Mouse (Mus musculus): ENCODE measurements around the gene Foxp1.

Foxp1 gene

DNA sequence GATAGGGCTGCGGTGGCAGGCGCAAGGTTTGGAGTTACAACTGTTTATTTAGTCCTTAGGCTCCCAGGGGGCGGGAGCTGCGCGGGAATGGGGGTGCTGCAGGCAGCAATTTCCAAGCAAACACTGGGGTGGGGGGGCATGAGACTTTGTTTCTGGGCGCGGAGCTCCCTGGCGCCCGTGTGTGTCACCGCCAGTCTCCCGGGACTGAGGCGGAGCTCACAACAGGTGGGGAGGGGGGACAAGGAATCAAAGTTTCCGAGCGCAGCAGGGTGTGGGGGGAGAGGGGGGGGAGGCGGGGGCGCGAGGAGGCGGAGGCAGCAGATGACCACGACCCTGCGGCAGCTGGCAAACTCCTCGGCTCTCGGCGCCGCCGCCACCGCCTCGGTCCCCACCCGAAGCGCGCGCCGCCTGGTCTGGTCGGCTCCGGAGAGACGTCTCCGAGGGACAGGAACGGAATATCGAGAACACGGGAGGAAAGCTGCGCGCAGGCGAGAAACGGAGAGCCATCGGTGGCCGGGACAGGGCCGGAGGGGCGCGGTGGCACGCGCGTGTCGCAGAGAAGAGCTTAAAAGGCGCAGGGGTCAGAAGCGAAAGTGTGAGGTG, 1.4 kb downstream of the Foxp1 start:
- ATAC-seq (ENCODE audit: low TSS enrichment): 0 out of 2 replicates have a peak, but pooled peaks have one; percentile 3

- 0 out of 2 replicates have a peak, but pooled peaks have one; percentile 7 for ATAC-seq (ENCODE audit: low TSS enrichment)
Measured at GRCm38 (mm10) chr6:99520676-99521037, 1.9 kb downstream of the Foxp1 start.

GRCm38 (mm10) chr6:99519806-99520675, 2.5 kb downstream of the Foxp1 start:
- 0 out of 2 replicates have a peak, but pooled peaks have one; percentile 6 for ATAC-seq (ENCODE audit: low TSS enrichment)

- ATAC-seq (ENCODE audit: low TSS enrichment): no peak
Measured at GRCm38 (mm10) chr6:99519052-99519451, 3.5 kb downstream of the Foxp1 start.

DNA sequence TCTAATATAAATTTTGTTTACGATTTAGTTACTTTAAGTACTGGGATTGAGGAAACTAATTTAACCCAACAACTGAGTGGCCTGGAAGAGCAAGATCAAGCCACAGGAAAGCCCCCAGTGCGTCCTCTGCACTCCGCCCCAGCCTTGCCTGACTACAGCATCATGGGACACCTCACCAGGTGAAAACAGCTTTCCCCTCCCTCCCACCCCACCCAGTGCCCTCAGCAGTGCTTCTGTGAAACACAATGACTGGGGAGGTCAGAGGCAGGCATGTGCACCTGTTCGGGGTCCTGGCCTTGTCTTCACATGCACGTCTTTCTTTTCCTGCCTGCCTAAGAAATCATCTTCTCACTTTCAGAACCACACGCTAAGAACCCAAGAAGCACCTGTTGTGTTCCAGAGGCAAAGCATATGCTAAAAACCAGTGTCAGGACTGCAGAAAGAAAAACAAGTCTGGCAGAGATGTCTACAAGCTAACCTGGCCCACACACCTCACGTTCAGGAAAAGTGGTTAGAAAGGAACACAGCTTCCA, 6.8 kb downstream of the Foxp1 start:
- ATAC-seq (ENCODE audit: low TSS enrichment): no peak

DNA sequence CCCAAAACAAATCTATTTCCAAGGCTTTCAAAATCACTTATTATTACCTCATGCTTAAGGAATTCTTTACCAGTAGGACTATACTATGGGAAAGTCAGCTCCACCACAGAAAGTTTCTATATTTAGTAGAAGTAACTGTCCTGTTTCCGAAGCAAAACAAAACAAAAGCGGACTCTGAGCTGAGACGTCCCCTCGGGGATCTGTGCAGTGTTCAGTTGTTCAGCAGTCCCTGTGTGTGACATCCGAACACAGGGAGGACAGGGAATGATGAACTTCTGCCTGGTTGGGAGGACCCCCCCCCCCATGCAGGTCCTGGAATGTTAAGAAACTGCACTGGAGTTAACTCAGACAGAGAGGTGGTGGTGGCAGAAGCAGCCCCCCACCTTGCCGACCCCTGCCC, 10.7 kb downstream of the Foxp1 start:
- ATAC-seq (ENCODE audit: low TSS enrichment): no peak

DNA sequence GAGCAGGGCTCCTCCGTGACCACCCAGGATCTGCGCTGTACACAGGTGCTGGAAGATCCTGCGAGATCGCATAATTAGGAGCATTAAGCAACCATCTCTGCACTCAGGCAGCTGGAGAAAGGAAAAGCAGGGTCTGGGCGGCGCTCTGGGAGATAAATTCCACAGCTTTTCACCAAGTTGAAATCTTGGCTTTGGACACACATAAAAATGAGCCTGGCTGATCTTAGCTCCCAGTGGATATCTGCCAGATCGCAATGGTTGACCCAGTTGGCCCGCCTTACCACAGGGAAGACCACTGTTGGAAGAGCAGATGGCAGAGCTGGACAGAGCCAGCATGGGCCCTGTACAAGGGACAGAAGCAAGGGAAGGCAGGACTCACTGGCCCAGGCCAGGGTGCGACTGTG, 13.3 kb downstream of the Foxp1 start:
- ATAC-seq (ENCODE audit: low TSS enrichment): 0 out of 2 replicates have a peak, but pooled peaks have one; percentile 29

DNA sequence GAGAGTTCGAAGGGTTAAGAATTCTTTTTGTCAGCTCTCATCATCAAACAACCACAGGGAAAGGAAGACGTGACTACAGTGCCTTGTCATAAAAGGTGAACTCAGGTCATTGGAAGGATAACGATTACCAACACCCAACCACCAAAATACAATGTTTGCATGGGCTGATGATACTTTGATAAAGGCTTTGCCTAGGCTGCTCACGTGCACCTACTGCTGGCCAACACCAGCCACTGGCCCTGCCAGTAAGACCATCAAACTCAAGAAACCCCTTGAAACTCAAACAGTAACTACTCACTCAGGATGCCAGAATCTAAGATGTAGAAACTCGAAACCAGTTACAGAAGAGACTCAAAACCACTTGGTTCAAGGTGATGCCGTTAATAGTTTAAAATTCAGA, 15.7 kb downstream of the Foxp1 start:
- ATAC-seq (ENCODE audit: low TSS enrichment): no peak

DNA sequence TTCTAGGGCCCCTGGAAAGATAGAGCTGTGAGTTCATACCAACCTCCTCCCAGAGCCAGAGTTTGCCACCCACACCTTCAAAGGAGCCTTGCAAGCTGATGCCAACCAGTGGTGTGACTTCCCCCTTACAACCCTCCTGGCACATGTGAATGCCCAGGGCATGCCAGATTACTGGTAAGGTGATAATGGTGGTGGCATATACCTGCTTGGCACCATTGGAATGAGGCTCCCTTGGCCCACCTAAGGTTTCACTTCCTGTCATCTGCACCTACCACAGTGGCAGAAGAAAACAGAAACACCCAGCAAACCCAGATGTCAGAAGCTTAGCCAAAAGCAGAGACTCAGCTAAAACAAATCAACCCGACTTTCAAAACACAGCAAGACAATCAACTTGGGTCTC, 18.8 kb downstream of the Foxp1 start:
- ATAC-seq (ENCODE audit: low TSS enrichment): no peak

DNA sequence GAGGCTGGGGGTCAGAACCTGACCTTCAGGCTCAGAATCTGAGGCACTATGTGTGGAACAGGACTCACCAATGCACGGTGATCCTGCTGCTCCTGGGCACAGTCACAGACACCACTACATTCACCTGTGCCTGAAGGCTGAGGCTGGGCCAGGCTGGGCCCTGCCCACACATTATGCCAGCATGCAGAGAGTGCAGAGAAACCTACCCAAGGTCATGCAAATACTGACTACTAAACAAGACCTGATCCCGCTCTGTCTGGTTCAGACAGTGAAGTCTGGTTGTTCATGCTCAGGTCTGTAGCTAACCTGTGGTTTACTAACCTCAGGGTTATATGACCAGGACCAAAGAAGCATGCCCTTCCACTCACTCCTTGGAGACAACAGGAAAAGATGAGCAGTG, 19.8 kb downstream of the Foxp1 start:
- ATAC-seq (ENCODE audit: low TSS enrichment): no peak

DNA sequence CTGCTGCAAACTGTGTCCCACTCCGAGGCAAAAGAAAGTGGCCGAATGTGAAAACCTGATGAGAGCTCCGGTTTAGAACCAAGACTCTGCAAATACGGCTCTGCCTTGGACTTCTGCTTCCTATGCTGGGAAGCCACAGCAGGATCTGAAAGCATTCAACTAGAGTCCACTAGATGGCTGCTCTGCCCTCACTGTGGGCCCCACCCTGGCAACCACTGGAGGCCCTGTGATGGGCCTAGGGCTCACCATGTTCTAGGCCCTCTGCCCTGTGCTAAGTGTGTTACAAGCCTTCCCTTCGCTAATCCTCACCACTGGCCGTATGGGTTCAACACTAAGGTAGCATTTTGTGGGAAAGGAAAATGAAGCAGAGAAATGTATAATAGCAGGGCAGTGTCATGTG, 20.2 kb downstream of the Foxp1 start:
- no peak for ATAC-seq (ENCODE audit: low TSS enrichment)

- ATAC-seq (ENCODE audit: low TSS enrichment): no peak
Measured at GRCm38 (mm10) chr6:99500570-99501270, 21.8 kb downstream of the Foxp1 start.

GRCm38 (mm10) chr6:99498082-99498481, 24.4 kb downstream of the Foxp1 start:
- no peak for ATAC-seq (ENCODE audit: low TSS enrichment)

- no peak for ATAC-seq (ENCODE audit: low TSS enrichment)
Measured at GRCm38 (mm10) chr6:99496114-99496513, 26.4 kb downstream of the Foxp1 start.

- no peak for ATAC-seq (ENCODE audit: low TSS enrichment)
Measured at GRCm38 (mm10) chr6:99492937-99493336, 29.6 kb downstream of the Foxp1 start.

DNA sequence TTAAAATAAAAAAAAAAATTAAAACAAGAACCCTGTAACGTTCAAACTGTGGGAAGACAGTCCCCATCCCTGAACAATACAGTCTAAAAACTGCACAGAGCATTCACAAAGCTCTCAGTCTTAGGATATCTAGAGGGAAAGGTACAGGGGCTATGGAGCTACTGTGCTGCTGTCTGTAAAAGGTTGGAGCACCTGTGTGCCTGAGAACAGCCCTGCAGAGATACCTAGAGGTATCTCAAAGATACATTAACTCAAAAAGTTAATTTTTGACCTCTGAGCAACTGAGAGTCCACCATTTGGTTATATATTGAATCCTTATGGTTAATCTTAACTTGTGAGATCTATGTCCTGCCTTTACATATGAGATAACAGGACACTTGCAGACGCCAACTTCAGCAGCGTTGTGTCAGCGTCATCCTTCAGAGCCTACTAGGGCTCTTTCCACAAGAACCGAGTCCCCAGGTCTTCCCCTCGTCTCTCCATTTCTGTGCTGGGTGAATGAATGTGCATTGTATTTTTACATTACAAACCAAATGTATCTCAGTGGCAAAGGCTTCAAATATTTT, 30.5 kb downstream of the Foxp1 start:
- ATAC-seq (ENCODE audit: low TSS enrichment): no peak

DNA sequence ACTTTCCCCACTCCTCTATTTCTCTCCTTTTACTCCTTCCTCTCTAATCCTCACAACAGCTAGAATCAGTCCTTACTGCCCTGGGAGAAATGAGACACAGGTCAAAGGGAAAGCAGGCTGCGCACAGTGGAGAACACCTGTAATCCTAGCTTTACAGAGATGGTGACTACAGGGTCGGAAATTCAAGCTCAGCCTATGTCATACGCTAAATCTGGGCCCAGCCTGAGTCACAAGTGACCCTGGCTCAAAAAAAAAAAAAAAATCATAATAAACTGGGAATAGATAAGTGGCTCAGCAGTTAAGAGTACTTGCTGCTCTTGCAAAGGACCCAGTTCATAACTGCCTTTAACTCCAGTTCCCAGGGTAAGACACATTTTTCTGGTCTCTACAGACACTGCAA, 31.4 kb downstream of the Foxp1 start:
- no peak for ATAC-seq (ENCODE audit: low TSS enrichment)

- ATAC-seq (ENCODE audit: low TSS enrichment): no peak
Measured at GRCm38 (mm10) chr6:99489900-99490648, 32.4 kb downstream of the Foxp1 start.

DNA sequence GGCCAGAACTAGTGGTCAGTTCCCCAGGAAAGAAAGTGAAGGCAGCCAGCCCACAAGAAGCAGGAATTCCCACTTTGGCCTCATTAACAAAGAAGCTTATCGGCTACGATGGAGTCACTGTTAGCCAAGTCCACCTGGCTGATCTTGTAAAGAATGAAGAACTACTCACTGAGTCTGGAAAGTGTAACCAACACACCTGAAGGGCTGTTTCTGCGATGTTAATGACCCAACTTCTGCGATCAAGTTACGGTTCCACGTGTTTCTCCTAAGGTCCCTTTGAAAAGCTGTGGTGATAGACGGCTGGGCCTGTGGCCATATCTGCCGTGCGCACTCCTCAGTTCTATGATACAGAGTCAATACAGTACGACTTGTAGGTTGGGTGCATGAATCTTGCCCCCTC, 33.1 kb downstream of the Foxp1 start:
- ATAC-seq (ENCODE audit: low TSS enrichment): no peak

- no peak; the same call in 1 of the 2 replicates for ATAC-seq (ENCODE audit: low TSS enrichment)
Measured at GRCm38 (mm10) chr6:99485884-99486640, 36.5 kb downstream of the Foxp1 start.

Measured in frontal cortex, adult (tissue).